Mouse (Mus musculus) forebrain, embryonic 12.5 days (tissue): ENCODE results near the gene Obsl1. TPM values are rescaled to one million over a fixed set of nuclear protein-coding genes. Genes with fewer than 3 reads are reported as not detected.

ENCODE experiments used
- polyA plus RNA-seq: library from polyadenylated mRNA; unstranded; fragments of >200 nt; fragmentation: Nextera tagmentation; extraction: Ambion mirVana; gene quantifications from 2 replicates; pipeline ENCODE4 v1.2.1, GENCODE M21; 2016

Gene Obsl1
- polyA plus RNA-seq, 1 experiment from 2014 or later, result 36.8 TPM

Other genes with a start within 250 kb of the Obsl1 start
- gene Ptprn, start 241.9 kb downstream of the Obsl1 start, polyA plus RNA-seq, result 6.8 and 7.5 TPM in 2 replicates
- 29.2 and 32.8 TPM in 2 replicates for gene Resp18, start 228.0 kb downstream of the Obsl1 start, polyA plus RNA-seq
- gene Dnpep, start 188.5 kb downstream of the Obsl1 start, polyA plus RNA-seq, result 137 and 140 TPM in 2 replicates
- 0.74 and 0.78 TPM in 2 replicates for gene Des, start 146.1 kb downstream of the Obsl1 start, polyA plus RNA-seq
- 10.0 and 11.3 TPM in 2 replicates for gene Speg, start 131.2 kb downstream of the Obsl1 start, polyA plus RNA-seq
- 54.8 and 55.8 TPM in 2 replicates for gene Gmppa, start 70.5 kb downstream of the Obsl1 start, polyA plus RNA-seq
- 6.4 and 8.2 TPM in 2 replicates for gene Asic4, start 56.0 kb downstream of the Obsl1 start, polyA plus RNA-seq
- gene Chpf, start 27.1 kb downstream of the Obsl1 start, polyA plus RNA-seq, result 21.6 and 25.8 TPM in 2 replicates
- 20.8 and 24.1 TPM in 2 replicates for gene Tmem198, start 26.9 kb downstream of the Obsl1 start, polyA plus RNA-seq
- gene Inha, start 625 bp upstream of the Obsl1 start, polyA plus RNA-seq, result 5.9 and 6.6 TPM in 2 replicates
- gene Stk11ip, start 15.1 kb upstream of the Obsl1 start, polyA plus RNA-seq, result 24.4 and 27.8 TPM in 2 replicates
- 22.4 and 29.4 TPM in 2 replicates for gene Slc4a3, start 39.8 kb upstream of the Obsl1 start, polyA plus RNA-seq